Comparison of ENCODE assay signal across 28 mouse cellular contexts in the genomic region with DNA sequence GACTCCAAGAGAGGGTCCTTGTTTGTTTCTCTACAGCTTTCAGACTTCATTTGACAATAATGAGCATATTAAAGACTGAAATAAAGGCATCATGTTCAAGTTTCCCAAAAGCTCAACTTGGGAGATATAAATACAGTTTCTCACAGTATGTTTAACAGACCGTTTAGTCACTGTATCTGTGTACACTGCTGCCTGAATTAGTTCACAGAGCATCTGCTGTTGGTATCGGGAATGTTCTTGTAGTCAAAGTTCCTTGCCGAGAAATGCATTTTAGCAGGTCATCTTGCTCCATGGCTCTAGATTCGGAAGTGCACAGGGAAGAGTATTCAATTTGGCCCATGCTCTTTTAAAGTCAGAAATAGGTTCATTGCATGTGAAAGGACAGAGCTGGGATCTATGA.
DNase-seq lines count a peak whose midpoint lies in the region; ATAC-seq and TF ChIP-seq lines count a peak whose summit lies in the region.
"Had no signal": no experiment of that assay in that cellular context is flagged by ENCODE, and none has a peak within 500 bp of the region (broad histone marks: within the 10 kb centered on the region; RNA-seq: fewer than 3 reads in every experiment).

No protein-coding gene starts in this region.

- no peaks in the 10 kb centered on the region for H3K9me3 ChIP-seq in forebrain, postnatal 0 days (ENCODE audit: low read length)
- no peaks in the 10 kb centered on the region for H3K9me3 ChIP-seq in forebrain, embryonic 12.5 days
- H3K9me3 ChIP-seq: embryonic facial prominence, embryonic 13.5 days; embryonic facial prominence, embryonic 15.5 days; forebrain, embryonic 10.5 days; forebrain, embryonic 13.5 days; forebrain, embryonic 15.5 days; G1E had no signal

- H3K27ac ChIP-seq in forebrain, postnatal 0 days (ENCODE audit: low read depth, low read length) = no peak overlapping the region
- no peak overlapping the region for H3K27ac ChIP-seq in forebrain, embryonic 12.5 days
- H3K27ac ChIP-seq: embryonic facial prominence, embryonic 13.5 days; embryonic facial prominence, embryonic 15.5 days; forebrain, embryonic 10.5 days; forebrain, embryonic 13.5 days; forebrain, embryonic 15.5 days had no signal

- peak; percentile 53; the same call in 1 of the 2 replicates for ATAC-seq in forebrain, postnatal 0 days
- no peak for ATAC-seq in forebrain, embryonic 12.5 days (ENCODE audit: low FRiP score)
- ATAC-seq: activated CD4-positive, CD25-positive, alpha-beta regulatory T cell, adult 4 months; CD4-positive, CD25-positive, alpha-beta regulatory T cell, adult 4 months; forebrain, embryonic 13.5 days; forebrain, embryonic 15.5 days; Patski had no signal

- no peak for DNase-seq in forebrain, postnatal 0 days
- peak; percentile 11 to 48 for DNase-seq in frontal cortex, adult 2 months (ENCODE audit: extremely low spot score in 1 of 2, low spot score in 1 of 2)
- no peak for DNase-seq in frontal cortex, postnatal 25 days (ENCODE audit: low spot score in 2 of 2)
- DNase-seq in brain, adult 2 months (ENCODE audit: low read depth, low spot score) = peak; percentile 72
- peak; percentile 51 for DNase-seq in telencephalon, adult 2 months (ENCODE audit: low read depth, low spot score)
- DNase-seq in yolk sac, embryonic 10.5 days (ENCODE audit: low spot score) = no peak
- DNase-seq: adrenal gland, adult 8-10 months; adrenal gland, postnatal 14 days; adrenal gland, postnatal 36 days; B cell, adult 2 months; cerebellum, adult 11-12 months; cerebellum, adult 2 months; cerebellum, adult 9-10 months; cerebellum, postnatal 10 days; cerebellum, postnatal 25 days; embryo, embryonic 11 days had no signal

- no peak for TF ChIP-seq CTCF in forebrain, postnatal 0 days (IDR thresholded peaks at IDR 0.05; ENCODE audit: low read depth)

- H3K9ac ChIP-seq in forebrain, postnatal 0 days = no peak overlapping the region
- no peak overlapping the region for H3K9ac ChIP-seq in forebrain, embryonic 12.5 days
- H3K9ac ChIP-seq: embryonic facial prominence, embryonic 13.5 days; embryonic facial prominence, embryonic 15.5 days; forebrain, embryonic 13.5 days; forebrain, embryonic 15.5 days had no signal

- 56% methylated on average over 4 of the region's 4 CpGs for WGBS in forebrain, postnatal 0 days
- WGBS in forebrain, embryonic 12.5 days = 93% methylated on average over 4 of the region's 4 CpGs

- H3K27me3 ChIP-seq in forebrain, postnatal 0 days (ENCODE audit: insufficient read depth, low read length) = no peaks in the 10 kb centered on the region
- peaks cover 2% of the 10 kb centered on the region; the same call in 1 of the 2 replicates for H3K27me3 ChIP-seq in forebrain, embryonic 12.5 days
- H3K27me3 ChIP-seq: CH12.LX; embryonic facial prominence, embryonic 13.5 days; embryonic facial prominence, embryonic 15.5 days; forebrain, embryonic 15.5 days; Patski had no signal

- no peak overlapping the region for H3K4me2 ChIP-seq in forebrain, postnatal 0 days (ENCODE audit: low read depth)
- H3K4me2 ChIP-seq in forebrain, embryonic 12.5 days = no peak overlapping the region
- H3K4me2 ChIP-seq: embryonic facial prominence, embryonic 13.5 days; embryonic facial prominence, embryonic 15.5 days; forebrain, embryonic 13.5 days; forebrain, embryonic 15.5 days had no signal

- no peaks in the 10 kb centered on the region; the same call in 1 of the 2 replicates for H3K4me1 ChIP-seq in forebrain, postnatal 0 days (ENCODE audit: insufficient read depth)
- H3K4me1 ChIP-seq in forebrain, embryonic 12.5 days = peaks cover 17% of the 10 kb centered on the region

- H3K4me3 ChIP-seq in forebrain, postnatal 0 days (ENCODE audit: low read depth, low read length) = no peak overlapping the region
- H3K4me3 ChIP-seq in forebrain, embryonic 12.5 days (replicated peaks) = no peak overlapping the region
- H3K4me3 ChIP-seq: embryonic facial prominence, embryonic 13.5 days; embryonic facial prominence, embryonic 15.5 days; erythroblast, embryonic 14.5 days; forebrain, embryonic 10.5 days; forebrain, embryonic 13.5 days; forebrain, embryonic 15.5 days had no signal

- H3K36me3 ChIP-seq in forebrain, postnatal 0 days (ENCODE audit: insufficient read depth) = no peaks in the 10 kb centered on the region
- H3K36me3 ChIP-seq in forebrain, embryonic 12.5 days (replicated peaks) = peaks cover 3% of the 10 kb centered on the region; the same call in 1 of the 2 replicates
- H3K36me3 ChIP-seq: embryonic facial prominence, embryonic 13.5 days; embryonic facial prominence, embryonic 15.5 days; forebrain, embryonic 15.5 days; G1E had no signal

Comparison
In these comparisons a context has a peak if more than half of its experiments do, and no peak if none do; other contexts are left out.
1. DNase-seq: peak in frontal cortex, adult 2 months (2 of 2), brain, adult 2 months (single experiment) and telencephalon, adult 2 months (single experiment); none in forebrain, postnatal 0 days (single experiment), frontal cortex, postnatal 25 days (0 of 2) and yolk sac, embryonic 10.5 days (single experiment).